Mouse (Mus musculus) left cerebral cortex, adult 2 months (tissue): ENCODE measurements around the gene Ddx11. TPM values are rescaled to one million over a fixed set of nuclear protein-coding genes. Genes with fewer than 3 reads are reported as not detected.
"Not testable (repeated sequence)": the region's sequence is repeated elsewhere in the genome, so short reads cannot be mapped to it uniquely, and the experiment has no call there.

Experiments
- DNase-seq, 2 experiments: peaks; one replicate each; pipeline ENCODE4 v3.0.0; 2021 to 2022; ENCODE audit warnings: low spot score in 2 of 2, mixed read lengths in 1 of 2; ENCODE audit errors: extremely low spot score in 1 of 2
- H3K27ac ChIP-seq: fragments of 200-600 bp; 2 replicates; pipeline ENCODE4 v1.8.1; 2022
- H3K4me3 ChIP-seq: fragments of 200-600 bp; 2 replicates; pipeline ENCODE4 v1.8.1; 2022
- CTCF ChIP-seq: fragments of 200-600 bp; IDR thresholded peaks from 2 replicates; pipeline ENCODE4 v1.8.1; 2022; ENCODE audit warnings: antibody characterized with exemption, mild to moderate bottlenecking, moderate library complexity
- intact Hi-C: fragments of 180-260 bp; cut with DNase I; formaldehyde crosslinking; loops from one replicate; pipeline ENCODE4 v1.15.1; 2025
- total RNA-seq, 2 experiments: library from RNA; stranded (reverse); gene quantifications; 2 replicates each; pipeline ENCODE4 v1.2.3; 2021

Gene Ddx11
- total RNA-seq, 2 experiments from 2014 or later: 0.68 to 1.6 TPM

DNA sequence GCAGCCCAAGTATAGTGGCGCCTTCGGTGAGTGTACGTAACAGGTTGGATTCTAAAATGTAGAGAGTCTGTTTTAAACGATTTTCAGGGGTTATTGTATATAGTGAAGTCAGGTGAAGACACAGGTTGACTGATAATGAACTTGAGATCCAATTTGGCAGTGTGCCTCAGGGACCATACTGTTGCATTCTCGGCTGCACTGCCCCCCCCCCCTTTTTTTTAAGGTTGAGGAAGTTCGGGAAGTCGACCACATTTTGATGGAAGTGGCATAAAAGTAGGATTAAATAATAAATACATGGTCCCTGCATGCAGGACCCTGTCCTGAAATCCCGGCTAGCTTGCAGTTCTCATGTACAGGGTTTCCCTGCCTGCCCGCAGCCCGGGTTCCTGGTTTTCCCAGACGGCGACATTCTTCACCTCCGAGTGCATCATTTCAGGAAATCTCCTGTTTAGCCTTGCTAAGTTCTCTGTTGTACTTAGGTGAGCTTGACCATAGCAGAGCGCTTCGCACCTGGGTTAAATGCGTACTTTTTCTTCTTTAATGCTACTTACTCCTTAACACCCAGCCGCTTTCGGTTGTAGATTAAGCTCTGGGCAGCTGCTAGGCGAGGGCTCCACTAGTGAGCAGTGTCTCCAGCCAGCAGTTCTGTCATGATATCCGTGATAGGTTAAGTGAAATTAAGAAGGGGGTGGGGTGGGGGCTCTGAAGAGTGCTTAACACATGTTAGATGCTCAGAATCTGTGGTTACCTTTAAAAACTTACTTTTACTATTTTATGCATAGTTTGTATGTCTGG lies 693 bp downstream of the Ddx11 start:
- DNase-seq: no peak
- intact Hi-C loops: no loop called here
- no peak for TF ChIP-seq CTCF
- peak overlapping the region; percentile 78 for H3K4me3 ChIP-seq
- no peak overlapping the region for H3K27ac ChIP-seq

DNA sequence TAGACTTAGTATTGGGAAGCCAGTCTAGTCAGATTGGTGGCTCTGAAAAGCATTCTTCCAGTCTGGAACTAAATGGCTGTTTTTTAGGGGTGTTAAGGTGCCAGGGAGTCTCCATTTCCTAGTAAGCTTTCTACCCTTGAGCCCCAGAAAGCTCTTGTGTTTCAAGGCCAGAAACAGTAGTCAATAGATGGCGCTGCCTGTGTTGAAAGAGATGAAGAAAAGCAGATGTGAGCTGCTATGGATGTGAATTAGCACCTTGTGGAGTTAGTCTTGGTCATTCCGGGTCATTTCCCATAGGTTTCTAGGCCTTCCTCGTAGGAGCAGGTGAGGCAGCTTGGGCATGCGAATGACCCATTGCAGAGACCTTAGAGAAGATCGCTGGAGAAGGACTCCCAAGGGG lies 1.9 kb downstream of the Ddx11 start:
- intact Hi-C loops: no loop called here
- TF ChIP-seq CTCF: no peak; the same call in 1 of the 2 replicates
- Histone ChIP-seq H3K4me3 (no peak overlapping the region), H3K27ac (no peak overlapping the region)
- DNase-seq: no peak

DNA sequence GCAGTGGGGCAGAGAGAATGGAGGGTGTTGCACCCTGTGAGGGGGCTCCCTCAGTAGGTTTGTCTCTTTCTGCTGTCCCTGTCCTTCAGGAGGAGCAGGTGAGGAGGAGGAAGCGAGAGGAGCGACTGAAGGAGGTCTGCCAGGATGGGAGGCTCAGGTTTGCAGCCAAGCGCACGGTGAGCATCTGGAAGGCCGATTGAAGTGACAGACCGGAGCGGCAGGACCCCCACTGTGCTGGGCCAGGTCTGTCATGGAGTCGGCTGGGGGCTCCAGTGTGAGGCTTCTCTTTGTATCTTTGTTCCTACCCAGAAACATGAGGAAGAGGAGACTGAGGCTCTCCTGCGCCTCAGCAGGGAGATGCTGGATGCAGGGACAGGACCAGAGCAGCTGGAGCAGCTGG lies 7.1 kb downstream of the Ddx11 start:
- DNase-seq: no peak
- no peak for TF ChIP-seq CTCF
- intact Hi-C loops: no loop called here
- Histone ChIP-seq H3K27ac (no peak overlapping the region), H3K4me3 (no peak overlapping the region)

DNA sequence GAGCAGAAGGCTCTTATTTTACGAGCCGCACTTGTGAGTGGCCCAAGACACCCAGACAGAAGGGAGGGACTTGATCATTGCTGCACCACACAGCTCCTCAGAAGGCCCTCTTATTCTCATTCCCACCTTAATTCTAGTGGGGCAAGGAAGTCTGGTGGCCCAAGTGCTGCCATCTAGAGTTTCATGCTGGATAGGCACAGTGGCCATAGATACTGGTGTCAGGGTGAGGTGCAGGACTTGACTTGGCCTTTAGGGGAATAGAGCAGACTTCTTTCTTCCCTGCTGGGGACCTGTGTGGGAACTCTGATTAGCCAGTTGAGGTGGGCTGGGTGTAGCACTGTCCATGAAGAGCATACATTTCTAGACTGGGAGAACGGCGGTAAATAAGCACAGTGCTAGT lies 7.9 kb downstream of the Ddx11 start:
- Histone ChIP-seq H3K27ac (no peak overlapping the region), H3K4me3 (no peak overlapping the region)
- DNase-seq: no peak
- peak; percentile 13 for TF ChIP-seq CTCF
- intact Hi-C loops: no loop called here

DNA sequence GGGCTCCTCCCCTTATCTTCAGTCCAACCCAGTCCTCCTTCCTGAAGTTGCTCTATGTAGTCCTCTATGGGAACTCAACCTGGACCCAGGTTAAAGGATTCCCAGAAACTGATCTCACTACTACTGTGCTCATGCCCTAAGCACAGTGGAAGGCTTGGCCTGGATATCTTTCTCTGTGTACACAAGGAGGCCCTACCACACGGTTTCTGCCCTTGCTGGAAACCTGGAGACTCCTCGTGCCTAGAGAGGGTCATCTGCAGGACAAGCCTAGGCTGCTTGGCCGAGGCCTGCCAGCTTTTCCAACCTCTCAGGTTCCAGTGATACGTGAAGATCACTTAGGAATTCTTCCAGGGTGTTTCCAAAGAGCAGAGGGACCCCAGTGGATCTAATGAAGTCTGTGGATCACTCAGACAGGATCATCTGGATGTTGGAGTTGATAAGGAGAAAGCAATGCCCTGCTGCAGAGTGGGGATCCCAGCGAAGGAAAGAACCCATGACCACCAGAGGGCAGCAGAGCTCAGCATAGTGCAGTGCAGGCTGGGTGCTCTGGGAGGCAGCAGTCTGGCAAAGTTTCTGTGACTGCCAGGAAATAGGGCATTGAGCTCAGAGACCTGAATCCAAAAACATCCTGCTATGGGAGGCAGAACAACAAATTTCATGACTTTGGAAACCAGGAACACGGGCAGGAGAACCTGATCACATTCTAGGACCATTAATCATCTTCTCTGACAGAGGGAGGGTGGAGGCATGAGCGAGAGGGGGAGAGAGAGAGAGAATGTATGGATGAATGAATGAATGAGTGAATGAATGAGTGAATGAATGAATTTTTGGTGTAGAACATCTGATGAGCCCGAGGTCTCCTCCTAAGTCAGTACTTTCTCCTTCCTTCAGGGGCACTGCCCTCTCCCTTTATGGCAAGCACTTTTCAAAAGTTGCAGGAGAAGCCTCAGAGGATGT lies 29.7 kb downstream of the Ddx11 start:
- not testable (repeated sequence) for DNase-seq
- intact Hi-C loops: loop anchor here (1.0 to 5.0 kb wide), 2 partner anchors 57 to 69 kb away; no protein-coding TSS in a partner anchor

DNA sequence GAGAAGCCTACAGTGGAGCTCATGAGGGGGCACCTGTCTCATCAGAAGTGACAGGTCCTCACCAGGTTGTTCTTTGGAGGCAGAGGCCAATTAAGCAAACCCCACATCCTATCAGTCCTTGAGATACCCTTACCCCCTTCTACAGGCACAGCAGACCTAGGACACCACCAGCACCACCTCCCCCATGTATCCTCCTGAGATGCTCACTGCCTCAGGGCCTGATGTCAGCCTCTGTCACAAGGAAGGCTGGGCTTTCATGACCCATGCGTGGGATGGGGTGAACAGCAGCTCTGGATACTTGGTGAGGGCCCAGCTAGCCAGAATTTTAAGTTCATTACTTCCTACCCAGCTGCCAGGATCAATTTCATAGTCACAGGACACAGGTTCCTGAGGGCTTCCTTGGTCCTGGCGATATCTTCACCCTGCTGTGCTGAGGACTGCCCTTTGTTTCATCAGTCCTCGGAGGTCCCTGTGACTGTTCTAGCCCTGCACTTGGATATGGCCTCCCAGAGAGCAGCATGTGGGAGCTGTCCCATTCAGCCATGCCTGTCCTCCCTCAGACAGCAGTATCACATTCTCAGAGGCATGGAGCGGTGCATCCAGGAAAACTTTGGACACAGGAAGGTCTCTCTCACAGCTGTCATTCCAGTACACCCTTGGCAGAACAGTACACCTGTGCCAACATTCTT lies 30.6 kb downstream of the Ddx11 start:
- intact Hi-C loops: loop anchor here (5.0 kb wide), 1 partner anchor 68 kb away; no protein-coding TSS in a partner anchor
- not testable (repeated sequence) for H3K27ac ChIP-seq, DNase-seq, H3K4me3 ChIP-seq

More for the DNA sequence above, 29.7 kb downstream of the Ddx11 start:
- not testable (repeated sequence) for H3K27ac ChIP-seq, H3K4me3 ChIP-seq

DNA sequence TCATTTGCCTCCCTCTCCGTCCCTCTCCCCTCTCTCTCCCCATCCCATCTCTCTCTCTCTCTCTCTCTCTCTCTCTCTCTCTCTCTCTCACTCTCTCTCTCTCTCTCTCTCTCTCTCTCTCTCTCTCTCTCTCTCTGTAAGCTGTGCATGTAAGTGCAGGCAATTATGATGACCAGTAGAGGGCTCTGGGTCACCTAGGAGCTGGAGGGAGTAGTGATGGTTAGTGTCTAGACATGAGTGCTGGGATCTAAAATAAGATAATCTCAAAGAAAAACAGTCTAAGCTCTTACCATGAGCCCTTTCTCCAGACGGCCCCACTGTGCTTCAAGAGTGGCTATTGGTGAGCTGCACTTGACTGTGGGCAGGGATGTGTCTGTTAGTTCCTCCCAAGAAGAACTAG lies 31.6 kb downstream of the Ddx11 start:
- TF ChIP-seq CTCF: no peak; the same call in 1 of the 2 replicates
- Histone ChIP-seq H3K27ac (no peak overlapping the region), H3K4me3 (no peak overlapping the region)
- intact Hi-C loops: loop anchor here (5.0 kb wide), 2 partner anchors 67 to 332 kb away; no protein-coding TSS in a partner anchor
- DNase-seq: no peak

DNA sequence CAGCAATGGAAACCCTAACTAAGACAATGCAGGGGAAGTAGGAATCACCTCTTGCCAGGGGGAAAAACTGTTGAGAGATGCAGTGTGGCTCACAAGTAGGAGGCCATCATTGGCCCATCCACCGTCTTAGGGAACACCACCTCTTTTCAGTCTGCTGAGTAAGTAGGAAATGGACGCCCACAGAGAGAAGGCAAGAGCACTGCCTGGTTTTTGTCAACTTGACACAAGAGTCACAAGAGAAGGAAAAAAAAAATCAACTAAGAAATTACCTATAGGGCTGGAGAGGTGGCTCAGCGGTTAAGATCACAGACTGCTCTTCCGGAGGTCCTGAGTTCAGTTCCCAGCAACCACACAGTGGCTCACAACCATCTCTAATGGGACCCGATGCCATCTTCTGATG lies 35.0 kb downstream of the Ddx11 start:
- intact Hi-C loops: loop anchor here (5.0 kb wide), 1 partner anchor 329 kb away; no protein-coding TSS in a partner anchor

DNA sequence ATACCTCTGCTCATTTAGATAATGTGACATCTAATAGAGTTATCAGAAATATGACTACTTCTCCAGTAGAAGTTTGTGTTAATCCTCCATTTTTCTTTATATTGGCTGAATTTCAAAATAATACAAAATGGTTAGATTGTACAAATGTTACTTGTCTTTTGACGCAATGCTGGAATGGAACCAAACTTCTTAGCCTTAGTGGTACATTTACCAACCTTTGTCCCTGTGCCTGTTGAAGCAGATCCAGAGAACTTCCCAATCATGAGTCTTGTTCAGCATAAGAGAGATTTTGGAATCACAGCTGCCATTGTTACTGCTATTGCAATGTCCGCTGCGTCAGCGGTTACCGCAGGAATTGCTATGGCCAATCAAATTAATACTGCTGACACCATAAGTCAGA lies 43.8 kb downstream of the Ddx11 start:
- H3K27ac ChIP-seq, DNase-seq, H3K4me3 ChIP-seq, intact Hi-C loops: not testable (repeated sequence)

More for the DNA sequence above, 35.0 kb downstream of the Ddx11 start:
- no peak overlapping the region for H3K4me3 ChIP-seq
- no peak overlapping the region for H3K27ac ChIP-seq
- TF ChIP-seq CTCF: no peak
- no peak for DNase-seq

DNA sequence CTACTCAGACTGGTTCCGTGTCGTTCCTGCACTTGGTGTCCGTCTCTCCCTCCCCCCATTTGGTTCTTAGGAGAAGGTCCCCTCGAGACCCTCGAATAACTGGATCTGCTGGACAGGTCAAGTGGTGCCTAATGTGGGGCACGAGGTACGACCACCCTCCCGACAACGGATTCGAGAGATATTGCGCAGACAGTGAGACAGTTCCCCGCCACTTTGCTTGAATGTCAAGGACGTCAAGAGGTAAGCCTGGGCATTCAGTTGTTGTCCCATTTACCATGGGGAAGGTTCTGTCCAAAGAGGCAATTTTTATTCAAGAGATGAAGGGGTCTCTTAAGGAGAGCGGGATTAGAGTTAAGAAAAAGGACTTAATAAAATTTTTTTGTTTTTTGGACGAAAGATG lies 47.7 kb downstream of the Ddx11 start:
- H3K27ac ChIP-seq, H3K4me3 ChIP-seq, DNase-seq, intact Hi-C loops: not testable (repeated sequence)

DNA sequence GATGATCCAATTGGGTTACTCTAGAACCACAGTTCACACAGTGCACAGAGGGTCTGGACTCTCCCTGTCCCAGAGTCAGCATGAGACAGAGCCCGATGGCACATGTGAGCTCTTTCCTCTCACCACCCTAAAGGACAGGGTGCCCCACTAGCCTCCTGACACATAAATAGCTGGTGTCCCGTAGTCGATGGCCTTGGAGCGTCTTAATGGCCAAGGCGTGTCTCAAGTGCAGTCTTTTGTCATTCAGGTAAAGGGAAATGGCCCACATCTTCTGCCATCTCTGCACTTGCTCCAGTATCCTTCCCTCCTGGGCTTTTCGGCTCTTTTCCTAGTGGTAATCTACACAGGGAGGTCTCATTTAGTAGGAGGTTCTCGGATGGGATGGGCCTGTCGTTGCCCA lies 67.3 kb downstream of the Ddx11 start:
- TF ChIP-seq CTCF: no peak
- no peak overlapping the region for H3K4me3 ChIP-seq
- intact Hi-C loops: no loop called here

More for the DNA sequence above, 67.3 kb downstream of the Ddx11 start:
- H3K27ac ChIP-seq: no peak overlapping the region
- no peak for DNase-seq
